Mouse (Mus musculus) retina, postnatal 1 day (tissue): ENCODE results near the gene Smurf2.
"Not testable (repeated sequence)": the region's sequence is repeated elsewhere in the genome, so short reads cannot be mapped to it uniquely, and the experiment has no call there.

Experiments used
- DNase-seq: peaks from one replicate; pipeline ENCODE4 v3.0.0-alpha.2; 2012

Smurf2 gene

DNA sequence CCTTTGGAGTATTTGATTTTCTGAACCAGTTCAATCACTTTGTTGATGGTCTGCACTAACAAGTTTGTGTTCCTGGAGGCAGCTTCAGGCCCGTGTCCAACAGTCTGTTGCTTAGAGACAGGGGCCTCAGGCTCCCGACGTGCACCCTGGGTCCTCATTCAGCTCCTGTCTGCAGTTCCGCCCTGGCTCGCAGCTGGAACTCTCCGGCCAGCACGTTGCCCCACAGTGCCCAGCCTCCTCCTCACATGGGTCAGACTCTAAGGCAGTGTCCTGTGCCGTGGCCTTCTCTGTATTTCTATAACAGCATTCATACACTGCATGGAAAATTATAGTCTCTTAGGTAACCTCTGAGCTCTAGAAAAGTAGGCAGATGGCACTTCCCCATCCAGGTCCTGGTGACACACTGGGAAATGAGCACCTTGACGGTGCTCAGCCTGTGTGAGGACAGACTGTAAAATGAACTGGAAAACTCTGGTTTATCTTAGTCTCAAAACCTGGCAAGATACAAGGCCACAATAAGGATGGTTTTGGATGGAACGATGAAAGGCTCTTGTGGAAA is 118.4 kb downstream of the Smurf2 start:
- DNase-seq, result no peak

DNA sequence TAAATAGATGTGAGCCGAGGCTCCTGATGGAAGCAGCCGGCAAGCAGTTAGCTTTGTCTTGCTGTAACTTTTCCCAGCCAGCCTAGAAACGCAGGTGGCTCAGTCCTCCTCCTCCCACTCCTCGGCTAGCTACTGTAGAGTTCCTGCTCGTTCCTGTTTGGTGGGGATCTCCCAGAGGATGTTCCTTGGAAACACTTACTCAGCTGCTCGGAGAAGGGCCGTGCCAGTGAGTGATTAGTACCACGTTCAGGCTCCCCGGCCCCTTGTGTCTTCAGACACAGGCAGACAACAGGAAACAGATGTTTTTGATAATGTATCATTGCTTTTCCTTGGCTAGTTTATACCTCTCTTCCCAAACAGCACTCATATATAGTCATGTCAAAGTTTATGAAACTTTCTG is 124.8 kb downstream of the Smurf2 start:
- DNase-seq, result no peak

DNA sequence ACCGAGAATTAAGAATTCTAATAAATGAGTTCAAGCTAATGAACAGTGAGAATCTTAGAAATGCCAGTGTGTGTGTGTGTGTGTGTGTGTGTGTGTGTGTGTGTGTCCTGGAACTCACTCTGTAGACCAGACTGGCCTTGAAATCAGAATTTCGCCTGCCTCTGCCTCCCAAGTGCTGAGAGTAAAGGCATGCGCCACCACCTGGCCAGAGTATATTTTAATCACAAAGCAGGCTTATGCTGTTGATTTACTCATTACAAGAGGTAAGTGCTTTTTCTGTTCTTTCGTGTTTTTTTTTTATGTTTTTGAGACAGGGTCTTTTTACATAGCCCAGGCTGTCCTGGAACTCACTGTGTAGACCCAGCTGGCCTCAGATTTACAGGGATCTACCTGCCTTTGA is 126.7 kb downstream of the Smurf2 start:
- no peak for DNase-seq

GRCm38 (mm10) chr11:106789649-106790048 is 130.9 kb downstream of the Smurf2 start:
- DNase-seq, result peak; percentile 56

DNA sequence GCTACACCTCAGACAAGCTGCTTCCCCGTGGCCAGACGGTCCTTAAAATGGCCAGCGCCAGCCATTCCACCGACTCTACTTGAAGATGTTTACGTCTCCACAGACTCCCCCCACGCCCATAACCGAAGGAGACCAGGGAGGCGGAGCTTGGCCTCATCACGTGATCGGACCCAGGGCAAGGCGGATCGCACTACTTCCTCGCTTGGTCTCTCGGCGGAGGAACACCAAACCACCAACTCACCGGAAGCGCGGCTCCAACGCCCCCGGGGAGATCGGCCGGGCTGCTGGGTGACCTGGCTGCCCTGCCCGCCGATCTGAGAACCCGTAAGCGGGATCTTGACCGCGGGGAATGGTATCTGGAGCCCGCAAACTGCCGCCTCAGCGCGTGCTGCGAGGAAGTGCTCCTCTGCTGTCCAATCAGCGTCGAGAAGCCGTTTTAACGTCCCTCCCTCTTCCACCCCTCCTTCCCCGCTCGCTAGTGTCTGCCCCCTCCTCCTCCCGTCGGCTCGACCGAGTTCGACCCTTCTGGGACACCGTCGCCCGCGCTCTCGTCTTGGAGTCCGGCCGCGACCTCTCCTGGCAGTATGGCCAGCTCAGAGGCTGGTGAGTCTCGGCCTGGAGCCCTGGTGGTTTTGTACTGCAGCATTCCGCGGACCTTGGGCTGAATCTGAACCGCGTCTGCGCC is 131.6 kb downstream of the Smurf2 start, which contains the start of the genes Ddx5 and Cep95:
TSS of gene Ddx5 (minus strand) at position 411 of the 685 bp plus-strand sequence.
TSS of gene Cep95 (plus strand) at position 478 of the 685 bp plus-strand sequence.
- peak; percentile 99 for DNase-seq

GRCm38 (mm10) chr11:106788026-106788774 is 132.3 kb downstream of the Smurf2 start:
- DNase-seq, result peak; percentile 99

DNA sequence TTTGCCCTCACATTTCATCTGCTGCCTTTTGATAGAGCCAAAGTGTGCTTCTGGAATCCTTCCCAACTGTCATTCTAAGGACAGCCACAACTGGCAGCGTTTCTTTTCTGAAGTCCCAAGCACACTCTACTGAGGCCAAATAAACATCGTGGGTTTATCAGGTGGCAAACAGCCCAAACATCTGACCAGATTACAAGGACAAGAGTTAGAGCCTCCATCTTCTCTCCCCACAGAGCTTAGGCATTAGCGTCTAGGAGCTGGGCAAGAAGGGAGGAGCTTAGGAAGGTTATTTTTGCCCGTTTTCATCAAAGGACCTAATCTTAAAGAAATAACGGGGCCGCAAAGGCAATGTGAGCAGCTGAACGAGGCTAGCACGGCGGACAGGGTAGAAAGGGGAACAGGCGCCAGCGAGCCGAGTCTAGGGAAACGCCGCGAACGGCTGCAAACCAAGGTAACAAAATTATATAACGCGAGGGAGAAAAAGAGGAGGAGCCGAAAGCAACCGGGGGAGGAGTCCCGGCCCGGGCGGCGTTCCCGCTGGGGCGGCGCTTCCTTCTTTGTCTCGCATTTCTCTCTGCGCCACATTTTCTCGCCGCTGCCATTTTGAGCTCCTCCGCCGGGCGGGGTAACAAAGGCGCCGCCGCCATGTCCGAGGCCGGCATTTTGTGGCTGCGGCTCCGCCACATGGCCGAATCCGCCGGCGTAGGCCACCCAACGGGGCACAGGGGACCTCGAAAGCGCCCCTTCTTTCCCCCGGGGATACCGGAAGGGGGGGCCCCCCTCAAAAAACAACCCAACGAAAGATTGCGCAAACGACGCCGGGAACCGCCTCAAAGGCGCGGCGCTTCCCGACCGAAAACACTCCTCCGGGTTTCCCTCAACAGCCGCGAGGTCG is 133.1 kb downstream of the Smurf2 start:
- DNase-seq, result peak; percentile 91

- no peak for DNase-seq
Measured at GRCm38 (mm10) chr11:106785043-106785442, 135.5 kb downstream of the Smurf2 start.

GRCm38 (mm10) chr11:106784476-106784875 is 136.0 kb downstream of the Smurf2 start:
- DNase-seq, result no peak

DNA sequence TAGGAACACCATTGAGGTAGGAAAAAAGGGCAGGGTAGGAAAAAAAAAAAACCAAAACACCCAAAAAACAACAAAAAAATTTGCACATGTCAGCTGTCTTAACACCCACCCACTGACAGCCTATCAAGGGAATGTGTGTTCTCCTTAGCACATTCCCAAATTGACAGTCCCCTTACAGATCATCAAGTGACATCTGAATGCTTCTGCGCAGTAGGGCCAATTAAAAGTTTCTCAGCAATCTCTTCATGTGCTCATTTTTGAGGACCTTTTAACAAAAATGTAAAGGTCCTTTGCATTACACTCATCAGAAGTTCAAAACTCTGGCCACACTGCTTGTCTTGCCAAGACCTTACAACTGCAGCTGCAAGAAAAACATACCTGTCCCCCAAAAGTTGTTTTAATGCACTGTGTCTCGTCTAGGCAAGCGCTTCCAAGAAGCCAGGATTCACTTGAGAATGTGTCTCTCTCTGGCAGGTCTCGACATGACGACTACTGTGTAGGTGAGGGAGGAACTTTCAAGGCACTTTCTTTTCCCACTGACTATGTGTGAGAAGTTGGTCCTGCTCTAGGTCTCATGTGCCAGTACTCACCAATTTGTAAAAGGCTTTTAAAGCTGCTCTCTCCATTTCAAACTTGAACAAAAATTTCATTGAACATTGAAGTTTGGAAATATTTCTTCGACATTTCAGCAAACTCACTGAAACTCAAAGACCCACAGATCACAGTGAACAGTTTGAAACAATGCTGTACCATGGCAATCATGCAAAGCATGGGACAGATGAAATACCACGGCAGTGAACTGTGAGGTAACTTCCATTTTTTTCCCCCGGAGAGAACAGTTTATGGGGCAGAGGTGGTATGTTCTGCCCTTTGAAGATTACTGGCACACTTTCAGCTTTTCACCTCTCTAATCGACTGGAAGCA is 137.4 kb downstream of the Smurf2 start:
- DNase-seq, result no peak

GRCm38 (mm10) chr11:106782271-106782670 is 138.2 kb downstream of the Smurf2 start:
- not testable (repeated sequence) for DNase-seq

DNA sequence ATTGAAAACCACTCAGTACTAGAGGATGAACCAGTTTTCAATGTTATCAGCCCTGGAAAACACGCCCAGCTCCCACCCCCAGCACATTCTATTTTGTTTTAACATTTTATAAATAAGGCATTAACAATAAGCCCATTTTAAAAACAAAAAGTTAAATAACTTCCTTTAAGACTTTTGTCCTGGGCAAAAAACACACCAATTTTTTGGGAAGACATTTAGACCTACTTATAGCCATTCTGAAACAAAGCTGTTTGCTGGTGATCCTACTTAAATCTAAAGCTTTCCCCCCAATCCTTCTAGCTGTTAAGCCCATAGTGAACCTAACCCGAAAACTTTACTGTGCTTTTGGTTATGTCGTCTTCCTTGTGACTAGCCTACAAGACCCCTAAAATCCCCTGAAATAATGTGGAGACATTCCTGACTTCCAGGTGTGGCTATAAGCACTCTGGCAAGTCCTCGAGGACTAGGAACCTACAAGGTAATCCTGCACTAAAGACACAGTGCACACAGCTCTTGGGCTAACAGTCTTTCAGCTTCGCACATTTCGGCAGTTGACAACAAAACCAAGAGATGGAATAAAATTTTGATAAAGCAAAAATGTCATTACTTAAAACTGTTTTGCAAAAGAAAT is 139.8 kb downstream of the Smurf2 start:
- DNase-seq, result no peak

- no peak for DNase-seq
Measured at GRCm38 (mm10) chr11:106780089-106780425, 140.5 kb downstream of the Smurf2 start.

- peak; percentile 95 for DNase-seq
Measured at GRCm38 (mm10) chr11:106779388-106780088, 141.0 kb downstream of the Smurf2 start, which contains the start of gene Polg2. Gene Polg2 (minus strand): TSS chr11:106779537.

- no peak for DNase-seq
Measured at GRCm38 (mm10) chr11:106778589-106779387, 141.7 kb downstream of the Smurf2 start.

DNA sequence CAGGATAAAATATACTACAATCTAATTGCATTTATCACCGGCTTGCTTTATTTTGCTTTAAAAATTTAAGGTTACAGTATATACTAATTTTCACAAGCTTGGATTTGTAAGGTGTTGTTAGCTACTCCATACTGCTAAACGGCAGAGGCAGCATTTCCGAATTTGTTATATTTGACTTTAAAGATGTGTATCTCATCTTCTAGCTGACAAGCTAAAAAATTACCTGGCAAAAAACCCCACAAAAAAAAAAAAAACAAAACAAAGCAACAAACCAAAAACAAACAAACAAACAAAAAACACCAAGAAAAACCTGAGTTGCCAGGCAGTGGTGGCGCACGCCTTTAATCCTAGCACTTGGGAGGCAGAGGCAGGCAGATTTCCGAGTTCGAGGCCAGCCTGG is 142.4 kb downstream of the Smurf2 start:
- no peak for DNase-seq

DNA sequence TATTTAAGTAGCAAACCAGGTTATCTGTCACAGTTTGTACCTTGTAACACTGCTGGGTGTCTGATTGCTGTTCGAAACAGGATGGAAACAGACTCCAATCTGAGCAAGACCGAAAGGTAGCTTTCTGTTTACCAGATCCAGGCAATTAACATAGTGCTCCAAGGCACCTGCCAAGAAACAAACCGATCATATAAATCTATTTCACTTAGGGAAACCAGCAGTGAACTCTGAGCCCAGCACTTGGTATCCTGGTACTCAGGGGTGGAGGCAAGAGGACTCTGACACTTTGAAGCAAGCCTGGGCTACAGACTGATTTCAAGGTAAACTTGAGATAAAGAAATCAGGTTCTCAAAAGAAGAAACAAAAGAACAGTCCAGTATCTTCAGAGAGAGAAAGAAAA is 143.1 kb downstream of the Smurf2 start:
- no peak for DNase-seq

GRCm38 (mm10) chr11:106776960-106777359 is 143.6 kb downstream of the Smurf2 start:
- DNase-seq, result no peak

GRCm38 (mm10) chr11:106773061-106773460 is 147.5 kb downstream of the Smurf2 start:
- DNase-seq, result no peak
